Mouse (Mus musculus) hindbrain, embryonic 13.5 days (tissue): ENCODE measurements at regions not wholly inside any gene's neighbourhood (a gene's known extent, or its start where the extent isn't known, plus 50 kb on each side); places are given as distances from the start of the nearest gene placed in this dataset.

Experiments used
- ATAC-seq: fragments of 200-750 bp; cut with Nextera tagmentation; 2 replicates; pipeline ENCODE4 v1.8.0; 2017; ENCODE audit warnings: moderate TSS enrichment; ENCODE audit not compliant: low FRiP score
- H3K27ac ChIP-seq: fragments of 300-500 bp; sonication (generic); 2 replicates; pipeline ENCODE4 v1.5.1; 2015; ENCODE audit warnings: inconsistent platforms, mild to moderate bottlenecking, moderate library complexity
- H3K27me3 ChIP-seq: fragments of 300-500 bp; sonication (generic); 2 replicates; pipeline ENCODE4 v1.6.1; 2015; ENCODE audit warnings: mild to moderate bottlenecking, inconsistent platforms
- H3K36me3 ChIP-seq: fragments of 300-500 bp; sonication (generic); 2 replicates; pipeline ENCODE4 v1.6.1; 2015; ENCODE audit warnings: mild to moderate bottlenecking, inconsistent platforms
- H3K4me1 ChIP-seq: fragments of 300-500 bp; sonication (generic); replicated peaks from 2 replicates; pipeline ENCODE4 v1.6.1; 2015; ENCODE audit warnings: inconsistent platforms
- H3K4me2 ChIP-seq: fragments of 300-500 bp; sonication (generic); 2 replicates; pipeline ENCODE4 v1.6.1; 2015; ENCODE audit warnings: inconsistent platforms, mild to moderate bottlenecking, moderate library complexity
- H3K4me3 ChIP-seq: fragments of 300-500 bp; sonication (generic); 2 replicates; pipeline ENCODE4 v1.5.1; 2015; ENCODE audit warnings: mild to moderate bottlenecking, inconsistent platforms
- H3K9ac ChIP-seq: fragments of 300-500 bp; sonication (generic); 2 replicates; pipeline ENCODE4 v1.6.1; 2015; ENCODE audit warnings: mild to moderate bottlenecking, inconsistent platforms
- H3K9me3 ChIP-seq: fragments of 300-500 bp; sonication (generic); 2 replicates; pipeline ENCODE4 v1.6.1; 2016; ENCODE audit warnings: inconsistent platforms
- WGBS: fragments of 180-500 bp; shearing (Covaris S2); methylation state at CpG from one replicate; pipeline ENCODE4 v1.1.7; 2015; 5-methylcytosine and 5-hydroxymethylcytosine counted together

DNA sequence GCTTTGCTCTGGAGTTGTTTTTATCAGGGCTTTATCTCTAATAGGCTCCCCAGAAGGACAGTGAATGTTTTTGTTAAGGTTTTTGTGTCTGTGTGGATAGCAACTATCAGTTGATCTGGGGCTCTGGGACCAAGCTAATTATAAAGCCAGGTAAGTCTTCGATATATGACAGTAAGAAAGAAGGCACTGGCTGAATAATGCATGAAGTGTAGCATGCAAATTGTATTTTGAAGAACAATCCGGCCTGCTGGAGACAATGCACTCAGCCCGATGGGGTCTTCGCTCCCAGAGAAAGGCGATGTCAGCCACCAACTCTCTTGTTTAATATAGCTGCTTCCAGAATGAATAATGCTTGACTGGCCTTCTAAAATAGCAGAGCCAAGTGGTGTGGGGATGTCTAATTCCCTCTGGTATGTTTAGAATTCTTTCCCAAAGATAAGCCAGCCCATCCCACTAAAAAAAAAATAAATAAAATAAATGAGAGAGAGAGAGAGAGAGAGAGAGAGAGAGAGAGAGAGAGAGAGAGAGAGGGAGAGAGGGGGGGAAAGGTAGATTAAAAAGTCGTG lies 68.6 kb downstream of the Dad1 start:
- ATAC-seq: 0 out of 2 replicates have a peak, but pooled peaks have one; percentile 22
- H3K36me3 ChIP-seq: no peaks in the 10 kb centered on the region
- H3K9ac ChIP-seq: no peak overlapping the region
- WGBS: 26% methylated on average over 6 of the region's 6 CpGs
- H3K9me3 ChIP-seq: no peaks in the 10 kb centered on the region
- peak overlapping the region; percentile 70 for H3K27ac ChIP-seq
- no peaks in the 10 kb centered on the region for H3K27me3 ChIP-seq
- H3K4me1 ChIP-seq: peaks cover 51% of the 10 kb centered on the region
- H3K4me3 ChIP-seq: no peak overlapping the region
- no peak overlapping the region for H3K4me2 ChIP-seq

DNA sequence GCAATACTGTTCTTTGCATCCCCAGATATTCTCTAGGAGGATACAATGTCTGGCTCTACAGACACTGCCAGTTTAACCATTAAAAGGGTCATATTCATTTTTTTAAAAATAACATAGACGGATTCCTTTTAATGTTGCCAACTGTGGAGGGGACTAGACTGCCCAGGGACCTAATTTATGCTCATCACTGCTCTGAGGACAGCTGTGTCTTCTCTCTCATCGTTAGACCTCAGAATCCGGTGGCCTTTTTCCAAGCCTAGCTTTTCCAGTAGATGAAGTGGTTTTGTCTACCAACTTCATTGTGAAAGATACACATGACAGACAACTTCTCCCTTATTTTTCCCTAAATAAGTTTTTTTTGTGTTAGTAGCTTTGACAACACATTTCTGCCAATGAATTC lies 70.0 kb downstream of the Dad1 start:
- H3K9me3 ChIP-seq: no peaks in the 10 kb centered on the region
- no peak for ATAC-seq
- H3K4me1 ChIP-seq: peaks cover 52% of the 10 kb centered on the region
- no peaks in the 10 kb centered on the region for H3K36me3 ChIP-seq
- H3K27me3 ChIP-seq: no peaks in the 10 kb centered on the region
- H3K4me3 ChIP-seq: no peak overlapping the region
- WGBS: 64% methylated on average over 3 of the region's 3 CpGs
- H3K27ac ChIP-seq: peak overlapping the region; percentile 79; the same call in 1 of the 2 replicates
- H3K4me2 ChIP-seq: no peak overlapping the region
- H3K9ac ChIP-seq: no peak overlapping the region

DNA sequence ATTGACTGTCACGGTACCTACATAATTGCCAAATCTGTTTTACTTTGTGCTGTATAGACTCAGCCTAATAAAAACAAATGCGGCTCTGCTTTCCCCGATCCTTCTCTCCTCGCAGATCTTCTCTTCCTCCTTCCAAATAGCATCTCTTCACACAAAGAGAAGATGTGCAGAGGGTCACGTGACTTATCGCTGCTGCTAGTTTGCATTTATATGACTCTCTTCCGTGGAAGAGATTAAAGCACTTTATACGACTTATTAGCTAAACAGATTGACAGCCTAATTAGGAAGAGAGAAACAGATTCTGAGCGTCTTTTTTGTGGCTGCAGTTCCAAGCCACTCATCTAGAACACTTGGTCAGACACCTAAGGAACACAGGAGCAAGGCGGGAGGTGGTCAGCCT lies 71.1 kb downstream of the Dad1 start:
- peak overlapping the region; percentile 79 for H3K27ac ChIP-seq
- H3K4me2 ChIP-seq: no peak overlapping the region
- peak; percentile 25; the same call in 1 of the 2 replicates for ATAC-seq
- no peaks in the 10 kb centered on the region for H3K9me3 ChIP-seq
- H3K4me1 ChIP-seq: peaks cover 52% of the 10 kb centered on the region
- no peaks in the 10 kb centered on the region for H3K27me3 ChIP-seq
- H3K9ac ChIP-seq: no peak overlapping the region
- 63% methylated on average over 10 of the region's 10 CpGs for WGBS
- no peak overlapping the region for H3K4me3 ChIP-seq
- no peaks in the 10 kb centered on the region for H3K36me3 ChIP-seq

DNA sequence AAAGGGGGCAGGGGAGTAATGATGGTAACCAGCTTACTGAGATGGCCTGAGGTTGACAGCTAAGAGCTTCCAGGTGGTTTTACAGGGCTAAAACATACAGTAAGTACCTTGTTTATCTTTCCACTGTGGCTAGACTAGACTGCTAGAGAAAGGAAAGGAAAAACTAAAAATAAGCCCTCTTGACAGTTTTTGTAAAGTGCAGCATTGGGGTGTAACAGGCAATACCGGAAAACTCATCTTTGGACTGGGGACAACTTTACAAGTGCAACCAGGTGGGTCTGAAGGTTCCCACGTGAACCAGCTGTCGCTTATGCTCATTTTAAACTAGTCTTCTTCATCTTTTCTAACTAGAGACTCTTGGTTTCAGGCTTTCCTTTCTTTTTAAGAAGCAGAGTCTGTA lies 72.6 kb downstream of the Dad1 start:
- Histone ChIP-seq H3K27me3 (no peaks in the 10 kb centered on the region), H3K36me3 (no peaks in the 10 kb centered on the region), H3K27ac (no peak overlapping the region), H3K9me3 (no peaks in the 10 kb centered on the region), H3K4me1 (peaks cover 53% of the 10 kb centered on the region), H3K4me3 (no peak overlapping the region), H3K9ac (no peak overlapping the region), H3K4me2 (no peak overlapping the region)
- 94% methylated on average over 3 of the region's 3 CpGs for WGBS
- ATAC-seq: no peak

DNA sequence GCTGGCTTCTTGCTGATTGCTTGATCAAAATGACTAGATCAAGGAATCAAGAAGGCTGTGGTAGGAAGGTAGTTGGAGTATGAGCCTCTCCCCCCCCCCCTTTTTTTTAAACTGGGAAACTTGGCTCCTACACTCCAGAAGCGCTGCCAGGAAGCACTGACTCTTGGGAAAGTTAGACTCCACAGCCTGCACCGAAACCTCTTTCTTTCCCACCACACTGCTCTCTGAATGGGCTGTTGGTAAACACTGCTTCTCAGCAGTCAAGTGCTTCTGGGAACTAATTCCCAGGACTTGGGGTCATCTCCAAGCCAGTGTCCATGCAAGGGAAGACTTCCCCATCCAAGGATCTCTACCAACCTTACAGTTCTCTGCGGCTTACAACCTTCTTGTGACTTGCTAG lies 73.2 kb downstream of the Dad1 start:
- Histone ChIP-seq H3K4me2 (no peak overlapping the region), H3K27me3 (no peaks in the 10 kb centered on the region), H3K4me3 (no peak overlapping the region), H3K27ac (no peak overlapping the region), H3K36me3 (no peaks in the 10 kb centered on the region), H3K9me3 (no peaks in the 10 kb centered on the region), H3K4me1 (peaks cover 53% of the 10 kb centered on the region), H3K9ac (no peak overlapping the region)
- 87% methylated on average over 3 of the region's 3 CpGs for WGBS
- ATAC-seq: no peak

DNA sequence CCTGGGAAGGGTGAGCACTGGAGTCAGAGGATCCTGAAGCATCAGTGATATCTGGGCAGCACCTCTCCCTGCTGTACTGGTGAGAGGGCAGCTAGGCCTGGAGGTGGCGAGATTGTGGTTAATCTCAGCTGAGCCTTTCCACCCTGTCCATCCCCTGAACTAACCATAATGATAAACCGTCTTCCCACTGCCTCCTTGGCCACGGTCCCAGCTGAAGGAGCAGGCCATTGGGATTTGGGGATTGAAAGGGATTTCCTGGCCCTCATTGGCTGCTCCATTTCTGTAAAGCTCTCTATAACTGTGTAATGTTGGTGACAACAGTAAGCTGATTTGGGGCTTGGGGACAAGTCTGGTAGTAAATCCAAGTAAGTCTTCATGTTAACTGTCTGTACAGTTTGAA lies 73.6 kb downstream of the Dad1 start:
- Histone ChIP-seq H3K4me2 (no peak overlapping the region), H3K27ac (no peak overlapping the region), H3K27me3 (no peaks in the 10 kb centered on the region), H3K4me3 (no peak overlapping the region), H3K4me1 (peaks cover 49% of the 10 kb centered on the region), H3K9ac (no peak overlapping the region), H3K36me3 (no peaks in the 10 kb centered on the region), H3K9me3 (no peaks in the 10 kb centered on the region)
- no peak for ATAC-seq
- 61% methylated on average over 3 of the region's 3 CpGs for WGBS

DNA sequence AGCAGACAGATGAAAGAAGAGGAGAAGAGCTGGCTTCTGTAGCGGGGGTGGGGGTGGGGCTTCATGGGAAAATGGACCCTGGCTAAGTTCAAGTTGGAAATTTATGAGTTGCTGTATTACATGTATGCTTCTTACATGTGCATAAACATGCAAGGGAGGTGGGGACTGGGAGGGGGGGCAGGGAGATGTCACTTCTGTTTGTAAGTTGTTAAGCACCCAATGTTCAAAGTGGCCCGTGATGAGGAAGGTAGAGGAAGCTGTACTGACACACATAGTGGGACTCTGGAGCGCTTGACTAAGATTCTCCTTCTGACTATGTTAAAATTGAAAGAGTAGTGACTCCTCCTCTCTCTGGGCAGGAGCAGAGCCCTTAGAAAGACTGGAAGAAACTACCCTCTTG lies 75.0 kb downstream of the Dad1 start:
- no peak overlapping the region for H3K4me2 ChIP-seq
- no peaks in the 10 kb centered on the region for H3K9me3 ChIP-seq
- no peak overlapping the region for H3K27ac ChIP-seq
- no peak overlapping the region for H3K9ac ChIP-seq
- H3K27me3 ChIP-seq: no peaks in the 10 kb centered on the region
- H3K36me3 ChIP-seq: no peaks in the 10 kb centered on the region
- WGBS: 86% methylated on average over 3 of the region's 3 CpGs
- H3K4me3 ChIP-seq: no peak overlapping the region
- H3K4me1 ChIP-seq: peaks cover 39% of the 10 kb centered on the region
- no peak for ATAC-seq

DNA sequence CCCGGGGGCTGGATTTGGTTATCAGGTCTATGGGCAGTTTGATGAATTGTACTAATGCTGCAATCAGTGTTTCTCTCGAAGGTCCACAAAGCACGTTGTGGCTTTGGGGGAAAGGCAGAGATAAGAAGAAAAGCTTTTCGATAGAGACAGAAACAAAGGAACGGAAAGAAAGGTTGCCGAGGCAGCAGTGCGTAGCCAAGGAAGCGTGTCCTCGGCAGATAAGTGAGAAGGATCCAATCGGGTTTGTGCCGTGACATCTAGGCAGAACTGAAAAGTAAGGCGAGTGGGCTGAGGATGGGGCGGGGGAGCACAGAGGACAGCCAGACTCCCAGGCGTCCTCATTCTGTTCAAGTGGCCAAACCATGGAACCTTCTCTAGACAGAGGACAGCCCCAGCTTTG lies 77.4 kb downstream of the Dad1 start:
- no peak overlapping the region for H3K4me3 ChIP-seq
- H3K4me1 ChIP-seq: peaks cover 28% of the 10 kb centered on the region
- H3K9ac ChIP-seq: no peak overlapping the region
- H3K27me3 ChIP-seq: no peaks in the 10 kb centered on the region
- H3K27ac ChIP-seq: peak overlapping the region; percentile 69
- no peaks in the 10 kb centered on the region for H3K9me3 ChIP-seq
- H3K36me3 ChIP-seq: no peaks in the 10 kb centered on the region
- 28% methylated on average over 14 of the region's 14 CpGs for WGBS
- H3K4me2 ChIP-seq: peak overlapping the region; percentile 23
- peak; percentile 72 for ATAC-seq

DNA sequence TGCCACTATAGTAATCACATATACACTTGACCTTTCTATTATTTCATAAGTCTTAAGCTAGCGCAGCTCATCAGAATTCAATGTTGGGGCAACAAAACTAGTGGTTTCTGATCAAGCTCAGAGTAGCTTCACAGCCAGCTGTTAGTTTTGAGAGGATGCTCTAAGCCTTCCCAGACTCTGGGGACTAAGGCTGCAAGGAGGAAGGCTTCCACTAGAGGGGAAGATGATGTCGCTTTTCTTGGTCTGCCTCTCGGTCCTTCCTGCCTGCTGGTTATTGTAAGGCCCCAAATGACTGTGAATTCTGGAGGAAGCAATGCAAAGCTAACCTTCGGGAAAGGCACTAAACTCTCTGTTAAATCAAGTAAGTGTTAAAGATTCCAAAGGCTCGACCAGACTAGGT lies 78.4 kb downstream of the Dad1 start:
- no peak overlapping the region for H3K9ac ChIP-seq
- no peaks in the 10 kb centered on the region for H3K36me3 ChIP-seq
- no peak overlapping the region for H3K27ac ChIP-seq
- 83% methylated on average over 5 of the region's 5 CpGs for WGBS
- no peaks in the 10 kb centered on the region for H3K9me3 ChIP-seq
- no peak for ATAC-seq
- H3K4me1 ChIP-seq: peaks cover 24% of the 10 kb centered on the region
- no peaks in the 10 kb centered on the region for H3K27me3 ChIP-seq
- H3K4me3 ChIP-seq: no peak overlapping the region
- H3K4me2 ChIP-seq: no peak overlapping the region

DNA sequence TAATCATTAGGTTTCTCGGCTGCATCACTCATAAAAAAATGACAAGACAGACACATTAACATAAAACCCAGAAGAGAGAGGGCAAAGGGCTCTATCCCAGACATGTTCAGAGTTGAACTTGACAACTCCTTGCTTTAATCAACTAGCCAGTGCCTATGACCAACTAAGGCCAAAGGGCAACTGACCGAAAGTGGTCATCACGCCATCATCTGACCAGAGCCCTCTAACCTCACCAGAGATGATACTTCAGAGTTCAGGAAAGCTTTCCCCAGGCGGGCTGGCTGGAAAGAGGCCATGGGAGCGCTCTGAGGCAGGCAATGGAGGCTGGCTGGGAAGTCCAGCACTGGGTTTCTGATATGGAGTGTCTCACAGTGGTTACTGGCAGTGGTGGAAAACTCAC lies 80.6 kb downstream of the Dad1 start:
- H3K36me3 ChIP-seq: no peaks in the 10 kb centered on the region
- no peaks in the 10 kb centered on the region for H3K27me3 ChIP-seq
- ATAC-seq: no peak
- no peak overlapping the region for H3K4me2 ChIP-seq
- WGBS: 87% methylated on average over 5 of the region's 5 CpGs
- peaks cover 18% of the 10 kb centered on the region for H3K4me1 ChIP-seq
- H3K9ac ChIP-seq: no peak overlapping the region
- H3K4me3 ChIP-seq: no peak overlapping the region
- H3K27ac ChIP-seq: no peak overlapping the region
- H3K9me3 ChIP-seq: no peaks in the 10 kb centered on the region

DNA sequence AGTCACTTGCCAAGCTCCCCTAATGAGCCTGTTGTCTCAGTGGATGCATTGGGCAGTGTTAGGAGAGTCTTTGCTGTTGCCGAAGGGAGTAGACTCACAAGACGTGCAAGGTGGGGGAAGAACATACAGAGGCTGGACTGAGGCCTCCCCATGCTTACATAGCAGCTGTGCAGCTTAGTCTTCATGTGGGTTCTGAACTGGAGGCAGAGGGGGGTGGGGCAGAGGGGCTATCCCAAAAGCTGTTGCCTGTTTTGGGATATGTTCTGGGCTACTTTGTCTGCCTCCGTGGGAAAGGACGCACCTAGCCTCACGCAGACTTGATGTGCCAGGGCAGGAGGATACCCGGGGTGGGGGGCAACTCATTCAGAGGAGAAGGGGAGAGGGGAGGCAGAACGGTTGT lies 84.7 kb downstream of the Dad1 start:
- H3K9ac ChIP-seq: no peak overlapping the region
- H3K4me2 ChIP-seq: no peak overlapping the region
- WGBS: 87% methylated on average over 7 of the region's 7 CpGs
- no peaks in the 10 kb centered on the region for H3K36me3 ChIP-seq
- peaks cover 5% of the 10 kb centered on the region; the same call in 1 of the 2 replicates for H3K4me1 ChIP-seq
- no peaks in the 10 kb centered on the region for H3K27me3 ChIP-seq
- no peak overlapping the region for H3K27ac ChIP-seq
- H3K4me3 ChIP-seq: no peak overlapping the region
- H3K9me3 ChIP-seq: no peaks in the 10 kb centered on the region
- no peak for ATAC-seq

DNA sequence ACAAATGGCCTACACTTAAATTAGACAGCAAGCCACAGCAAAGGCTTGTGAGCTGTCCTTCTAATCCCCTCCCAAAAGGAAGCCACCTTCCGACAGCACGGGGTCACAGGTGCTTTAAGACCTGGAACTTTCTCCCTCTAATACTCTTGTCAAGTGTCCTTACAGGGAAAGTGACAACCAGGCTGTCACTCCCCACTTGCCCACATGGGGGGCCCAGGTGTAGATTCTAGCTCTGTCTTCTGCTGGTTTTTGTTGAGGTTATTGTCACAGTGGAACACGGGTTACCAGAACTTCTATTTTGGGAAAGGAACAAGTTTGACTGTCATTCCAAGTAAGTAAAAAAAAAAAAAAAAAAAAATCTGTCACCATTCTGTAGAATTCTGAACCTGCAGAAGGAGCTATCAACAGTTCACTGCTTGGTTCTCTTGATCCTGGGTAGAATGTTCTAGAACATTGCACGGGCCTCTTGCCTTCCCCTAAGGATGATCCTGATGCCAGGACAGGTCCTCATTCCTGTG lies 85.4 kb downstream of the Dad1 start:
- Histone ChIP-seq H3K4me1 (no peaks in the 10 kb centered on the region; the same call in 1 of the 2 replicates), H3K9me3 (no peaks in the 10 kb centered on the region), H3K9ac (no peak overlapping the region), H3K36me3 (no peaks in the 10 kb centered on the region), H3K4me2 (no peak overlapping the region), H3K27me3 (no peaks in the 10 kb centered on the region), H3K4me3 (no peak overlapping the region), H3K27ac (no peak overlapping the region)
- WGBS: 87% methylated on average over 4 of the region's 4 CpGs
- ATAC-seq: no peak

DNA sequence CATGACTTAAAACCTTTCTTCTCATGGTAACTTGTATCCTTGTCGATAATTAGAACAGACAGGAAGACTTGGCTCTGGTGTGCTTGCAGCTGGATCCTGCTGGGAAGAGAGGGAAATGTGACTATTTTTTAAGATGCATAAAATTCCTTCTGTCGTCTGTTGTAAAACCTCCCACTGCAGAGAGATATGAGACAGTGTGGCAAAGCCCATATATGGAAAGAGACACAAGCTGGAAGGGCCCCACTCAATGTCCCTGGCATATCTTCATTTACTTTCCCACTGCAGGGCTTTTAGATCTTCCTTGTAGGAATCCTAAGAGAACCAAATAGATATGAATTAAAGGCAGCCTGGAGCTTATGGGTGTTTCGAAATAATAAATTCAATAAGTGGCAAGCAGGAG lies 87.8 kb downstream of the Dad1 start:
- H3K9me3 ChIP-seq: no peaks in the 10 kb centered on the region
- H3K4me3 ChIP-seq: no peak overlapping the region
- no peaks in the 10 kb centered on the region for H3K36me3 ChIP-seq
- no peaks in the 10 kb centered on the region for H3K27me3 ChIP-seq
- no peak for ATAC-seq
- no peak overlapping the region for H3K27ac ChIP-seq
- H3K4me2 ChIP-seq: no peak overlapping the region
- 65% methylated on average over 3 of the region's 3 CpGs for whole genome bisulfite sequencing
- no peaks in the 10 kb centered on the region; the same call in 1 of the 2 replicates for H3K4me1 ChIP-seq
- no peak overlapping the region for H3K9ac ChIP-seq
